Mouse (Mus musculus): ENCODE results near the gene Dbx2. TPM values are rescaled to one million over a fixed set of nuclear protein-coding genes. Genes with fewer than 3 reads are reported as not detected.

The Dbx2 gene
- polyA plus RNA-seq, 1 experiment from 2014 or later: 0.34 TPM

GRCm38 (mm10) chr15:95601179-95601578 lies 54.6 kb downstream of the Dbx2 start:
- Histone ChIP-seq H3K9ac (no peak overlapping the region), H3K27ac (no peak overlapping the region), H3K27me3 (replicated peaks) (no peaks in the 10 kb centered on the region), H3K4me3 (replicated peaks) (no peak overlapping the region), H3K4me2 (replicated peaks) (no peak overlapping the region), H3K9me3 (no peaks in the 10 kb centered on the region), H3K36me3 (no peaks in the 10 kb centered on the region), H3K4me1 (replicated peaks) (no peaks in the 10 kb centered on the region)
- ATAC-seq: no peak
- 58% methylated on average over 6 of the region's 6 CpGs for WGBS

DNA sequence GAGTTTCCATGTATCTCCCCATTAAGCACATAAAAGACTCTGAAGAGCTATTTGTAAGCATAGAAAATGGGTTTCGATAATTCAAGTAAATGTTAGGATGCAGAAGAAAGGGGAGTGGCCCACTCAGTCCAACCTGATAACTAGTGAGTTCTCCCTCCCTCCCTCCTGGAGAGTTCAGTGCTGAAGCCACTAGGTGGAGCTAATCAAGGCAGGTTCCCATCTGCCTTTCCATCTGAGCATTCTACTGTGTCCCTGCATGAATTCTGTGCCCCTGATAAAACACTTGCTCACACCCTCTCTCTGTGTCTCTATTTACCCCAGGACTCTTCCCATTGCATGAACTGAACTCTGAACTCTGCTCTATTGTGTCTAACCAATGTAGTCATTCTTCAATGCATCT lies 57.1 kb downstream of the Dbx2 start:
- no peak overlapping the region for H3K4me3 ChIP-seq (replicated peaks)
- no peak for ATAC-seq
- H3K36me3 ChIP-seq: no peaks in the 10 kb centered on the region
- WGBS: 50% methylated on average over 1 of the region's 1 CpGs
- H3K4me2 ChIP-seq (replicated peaks): no peak overlapping the region
- no peaks in the 10 kb centered on the region for H3K27me3 ChIP-seq (replicated peaks)
- H3K9ac ChIP-seq: no peak overlapping the region
- no peaks in the 10 kb centered on the region for H3K4me1 ChIP-seq (replicated peaks)
- H3K27ac ChIP-seq: no peak overlapping the region
- no peaks in the 10 kb centered on the region for H3K9me3 ChIP-seq

DNA sequence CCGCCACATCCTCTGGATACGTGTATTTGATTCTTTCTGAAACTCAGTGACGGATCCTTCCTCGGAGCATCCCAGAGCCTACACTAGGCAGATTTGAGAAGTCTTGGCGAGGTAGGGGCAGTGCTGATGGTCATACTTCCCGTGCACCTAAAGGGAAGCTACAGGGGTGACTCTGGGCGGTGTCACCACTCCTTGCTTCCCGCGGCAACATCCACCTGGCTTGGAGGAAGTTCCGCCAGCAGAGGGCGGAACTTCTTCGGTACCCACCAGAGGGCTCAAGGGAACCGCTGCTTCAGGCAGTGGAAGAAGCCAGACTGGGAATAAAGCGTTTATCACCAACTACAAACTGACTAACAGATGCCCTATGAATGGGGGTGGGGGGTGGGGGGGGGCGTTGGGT lies 68.9 kb downstream of the Dbx2 start:
- Histone ChIP-seq H3K36me3 (no peaks in the 10 kb centered on the region), H3K9ac (no peak overlapping the region), H3K4me3 (replicated peaks) (no peak overlapping the region), H3K27me3 (replicated peaks) (no peaks in the 10 kb centered on the region), H3K9me3 (no peaks in the 10 kb centered on the region), H3K4me2 (replicated peaks) (no peak overlapping the region), H3K4me1 (replicated peaks) (no peaks in the 10 kb centered on the region), H3K27ac (no peak overlapping the region)
- 91% methylated on average over 15 of the region's 15 CpGs for WGBS
- no peak for ATAC-seq

GRCm38 (mm10) chr15:95584891-95585290 lies 70.9 kb downstream of the Dbx2 start:
- no peak overlapping the region for H3K27ac ChIP-seq
- H3K27me3 ChIP-seq (replicated peaks): no peaks in the 10 kb centered on the region
- H3K9ac ChIP-seq: no peak overlapping the region
- H3K4me2 ChIP-seq (replicated peaks): no peak overlapping the region
- 70% methylated on average over 4 of the region's 4 CpGs for WGBS
- H3K4me1 ChIP-seq (replicated peaks): no peaks in the 10 kb centered on the region
- no peaks in the 10 kb centered on the region for H3K9me3 ChIP-seq
- H3K36me3 ChIP-seq: no peaks in the 10 kb centered on the region
- no peak overlapping the region for H3K4me3 ChIP-seq (replicated peaks)
- no peak for ATAC-seq

DNA sequence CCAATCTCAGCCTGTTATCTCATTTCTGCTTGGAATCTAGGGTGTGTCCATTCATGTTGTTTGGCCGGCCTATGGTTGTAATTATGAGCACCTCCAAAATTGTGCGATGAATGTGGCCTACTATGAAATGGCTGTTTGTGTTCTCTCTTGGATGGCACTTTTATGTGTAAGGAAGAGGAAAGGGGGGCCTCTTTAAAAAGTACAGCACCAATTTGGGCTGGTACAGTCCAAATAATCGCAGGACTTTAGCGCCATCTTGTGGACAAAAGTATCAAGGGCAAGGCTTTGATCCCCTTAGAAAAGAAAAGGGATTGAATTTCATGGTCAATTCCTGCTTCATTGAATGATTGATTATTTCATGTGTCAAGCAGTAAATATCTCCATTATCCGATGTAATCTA lies 81.1 kb downstream of the Dbx2 start:
- WGBS: 15% methylated on average over 5 of the region's 5 CpGs
- Histone ChIP-seq H3K4me2 (replicated peaks) (no peak overlapping the region), H3K9me3 (no peaks in the 10 kb centered on the region), H3K27ac (no peak overlapping the region), H3K4me1 (replicated peaks) (no peaks in the 10 kb centered on the region), H3K4me3 (replicated peaks) (no peak overlapping the region), H3K27me3 (replicated peaks) (no peaks in the 10 kb centered on the region), H3K36me3 (no peaks in the 10 kb centered on the region), H3K9ac (no peak overlapping the region)
- no peak for ATAC-seq

Other genes with a start within 250 kb of the Dbx2 start
- 11.8 and 13.7 TPM in 2 replicates for gene Nell2, start 127.4 kb downstream of the Dbx2 start, polyA plus RNA-seq (2015; fragmentation: Nextera tagmentation; extraction: Ambion mirVana)
- gene Ano6, start 134.9 kb upstream of the Dbx2 start, polyA plus RNA-seq (2015; fragmentation: Nextera tagmentation; extraction: Ambion mirVana): 50.4 and 53.8 TPM in 2 replicates

Data from intestine, embryonic 15.5 days (tissue).